Mouse (Mus musculus) embryonic facial prominence, embryonic 11.5 days (tissue): ENCODE results near the gene Bag3. TPM values are rescaled to one million over a fixed set of nuclear protein-coding genes. Genes with fewer than 3 reads are reported as not detected.

Source experiments
- ATAC-seq: fragments of 200-750 bp; cut with Nextera tagmentation; replicated peaks from 2 replicates; pipeline ENCODE4 v1.8.0; 2017; ENCODE audit warnings: low read depth; ENCODE audit not compliant: insufficient number of reproducible peaks, low FRiP score, low TSS enrichment
- DNase-seq: peaks from one replicate; pipeline ENCODE4 v3.0.0-alpha.2; 2015; ENCODE audit warnings: low spot score
- H3K27ac ChIP-seq: fragments of 300-500 bp; sonication (generic); replicated peaks from 2 replicates; pipeline ENCODE4 v1.5.1; 2014; ENCODE audit warnings: mild to moderate bottlenecking, low read depth, low read length, control low read depth
- H3K27me3 ChIP-seq: fragments of 300-500 bp; sonication (generic); 2 replicates; pipeline ENCODE4 v1.6.1; 2014; ENCODE audit warnings: mild to moderate bottlenecking, low read length, moderate library complexity, mixed read lengths; ENCODE audit not compliant: control insufficient read depth, insufficient read depth
- H3K36me3 ChIP-seq: fragments of 300-500 bp; sonication (generic); replicated peaks from 2 replicates; pipeline ENCODE4 v1.6.1; 2014; ENCODE audit warnings: low read depth, mild to moderate bottlenecking, low read length, moderate library complexity, mixed read lengths; ENCODE audit not compliant: control insufficient read depth, insufficient read depth
- H3K4me1 ChIP-seq: fragments of 300-500 bp; sonication (generic); 2 replicates; pipeline ENCODE4 v1.6.1; 2014; ENCODE audit warnings: low read length, mixed read lengths; ENCODE audit not compliant: control insufficient read depth, insufficient read depth
- H3K4me2 ChIP-seq: fragments of 300-500 bp; sonication (generic); 2 replicates; pipeline ENCODE4 v1.6.1; 2014; ENCODE audit warnings: low read depth, mild to moderate bottlenecking, control low read depth, low read length, moderate library complexity
- H3K4me3 ChIP-seq: fragments of 300-500 bp; sonication (generic); 2 replicates; pipeline ENCODE4 v1.5.1; 2014; ENCODE audit warnings: low read depth, low read length, control low read depth
- H3K9ac ChIP-seq: fragments of 300-500 bp; sonication (generic); replicated peaks from 2 replicates; pipeline ENCODE4 v1.6.1; 2014; ENCODE audit warnings: mild to moderate bottlenecking, control low read depth, low read length
- H3K9me3 ChIP-seq: fragments of 300-500 bp; sonication (generic); replicated peaks from 2 replicates; pipeline ENCODE4 v1.6.1; 2016; ENCODE audit warnings: mild to moderate bottlenecking, low read length, inconsistent platforms, mixed read lengths; ENCODE audit not compliant: control insufficient read depth
- WGBS: fragments of 180-500 bp; shearing (Covaris S2); extraction: QIAGEN DNeasy Blood & Tissue Kit; methylation state at CpG from one replicate; pipeline ENCODE4 v1.1.7; 2014; 5-methylcytosine and 5-hydroxymethylcytosine counted together
- polyA plus RNA-seq: library from polyadenylated mRNA; unstranded; fragments of >200 nt; fragmentation: Nextera tagmentation; extraction: Ambion mirVana; gene quantifications from 2 replicates; pipeline ENCODE4 v1.2.1, GENCODE M21; 2014

Bag3 gene
- polyA plus RNA-seq, 1 experiment from 2014 or later: 6.7 TPM

GRCm38 (mm10) chr7:128529574-128530051, 6.2 kb downstream of the Bag3 start:
- H3K4me3 ChIP-seq: no peak overlapping the region
- no peak overlapping the region for H3K9ac ChIP-seq
- peaks cover 6% of the 10 kb centered on the region for H3K4me1 ChIP-seq
- H3K27ac ChIP-seq: no peak overlapping the region
- no peaks in the 10 kb centered on the region for H3K9me3 ChIP-seq
- no peaks in the 10 kb centered on the region for H3K27me3 ChIP-seq
- ATAC-seq: no peak
- no peaks in the 10 kb centered on the region for H3K36me3 ChIP-seq
- peak; percentile 53 for DNase-seq
- no peak overlapping the region for H3K4me2 ChIP-seq
- WGBS: 49% methylated on average over 14 of the region's 14 CpGs

- Histone ChIP-seq H3K4me1 (peaks cover 6% of the 10 kb centered on the region), H3K36me3 (no peaks in the 10 kb centered on the region), H3K9ac (peak overlapping the region; percentile 30; the same call in 1 of the 2 replicates), H3K27ac (no peak overlapping the region), H3K4me3 (no peak overlapping the region), H3K4me2 (peak overlapping the region; percentile 2; the same call in 1 of the 2 replicates), H3K9me3 (no peaks in the 10 kb centered on the region), H3K27me3 (no peaks in the 10 kb centered on the region)
- ATAC-seq: 0 out of 2 replicates have a peak, but pooled peaks have one; percentile 53
- 9% methylated on average over 11 of the region's 11 CpGs for WGBS
- DNase-seq: peak; percentile 43
Measured at GRCm38 (mm10) chr7:128531031-128531430, 7.6 kb downstream of the Bag3 start.

GRCm38 (mm10) chr7:128531929-128532328, 8.5 kb downstream of the Bag3 start:
- Histone ChIP-seq H3K9ac (no peak overlapping the region), H3K4me3 (no peak overlapping the region), H3K27ac (no peak overlapping the region), H3K27me3 (no peaks in the 10 kb centered on the region), H3K4me1 (peaks cover 6% of the 10 kb centered on the region), H3K9me3 (no peaks in the 10 kb centered on the region), H3K4me2 (no peak overlapping the region), H3K36me3 (no peaks in the 10 kb centered on the region)
- DNase-seq (no peak), ATAC-seq (no peak)
- 71% methylated on average over 6 of the region's 6 CpGs for WGBS

GRCm38 (mm10) chr7:128532441-128533166, 9.2 kb downstream of the Bag3 start:
- Histone ChIP-seq H3K4me2 (no peak overlapping the region), H3K4me3 (no peak overlapping the region), H3K9ac (no peak overlapping the region), H3K36me3 (no peaks in the 10 kb centered on the region), H3K9me3 (no peaks in the 10 kb centered on the region), H3K27ac (no peak overlapping the region; the same call in 1 of the 2 replicates), H3K27me3 (no peaks in the 10 kb centered on the region), H3K4me1 (peaks cover 6% of the 10 kb centered on the region)
- WGBS: 74% methylated on average over 6 of the region's 6 CpGs
- ATAC-seq: no peak
- DNase-seq: no peak

GRCm38 (mm10) chr7:128534984-128535491, 11.6 kb downstream of the Bag3 start:
- H3K27ac ChIP-seq: no peak overlapping the region
- no peaks in the 10 kb centered on the region for H3K36me3 ChIP-seq
- no peak for ATAC-seq
- H3K9ac ChIP-seq: no peak overlapping the region
- no peak overlapping the region for H3K4me3 ChIP-seq
- H3K9me3 ChIP-seq: no peaks in the 10 kb centered on the region
- 70% methylated on average over 5 of the region's 5 CpGs for WGBS
- peaks cover 6% of the 10 kb centered on the region for H3K4me1 ChIP-seq
- H3K27me3 ChIP-seq: no peaks in the 10 kb centered on the region
- H3K4me2 ChIP-seq: no peak overlapping the region
- DNase-seq: peak; percentile 60

GRCm38 (mm10) chr7:128536074-128536473, 12.7 kb downstream of the Bag3 start:
- Histone ChIP-seq H3K27me3 (no peaks in the 10 kb centered on the region), H3K27ac (no peak overlapping the region), H3K9ac (no peak overlapping the region), H3K9me3 (no peaks in the 10 kb centered on the region), H3K4me1 (peaks cover 4% of the 10 kb centered on the region), H3K4me2 (no peak overlapping the region), H3K36me3 (no peaks in the 10 kb centered on the region), H3K4me3 (no peak overlapping the region)
- WGBS: 33% methylated on average over 3 of the region's 3 CpGs
- DNase-seq: no peak
- no peak for ATAC-seq

- 84% methylated on average over 4 of the region's 4 CpGs for WGBS
- no peaks in the 10 kb centered on the region for H3K27me3 ChIP-seq
- H3K36me3 ChIP-seq: no peaks in the 10 kb centered on the region
- H3K9ac ChIP-seq: no peak overlapping the region
- H3K4me3 ChIP-seq: no peak overlapping the region
- H3K27ac ChIP-seq: no peak overlapping the region
- H3K9me3 ChIP-seq: no peaks in the 10 kb centered on the region
- no peak overlapping the region for H3K4me2 ChIP-seq
- H3K4me1 ChIP-seq: no peaks in the 10 kb centered on the region; the same call in 1 of the 2 replicates
- no peak for DNase-seq
- no peak for ATAC-seq
Measured at GRCm38 (mm10) chr7:128537676-128538075, 14.3 kb downstream of the Bag3 start.

GRCm38 (mm10) chr7:128538196-128538595, 14.8 kb downstream of the Bag3 start:
- Histone ChIP-seq H3K9me3 (no peaks in the 10 kb centered on the region), H3K4me1 (no peaks in the 10 kb centered on the region; the same call in 1 of the 2 replicates), H3K4me2 (no peak overlapping the region), H3K9ac (no peak overlapping the region), H3K27ac (no peak overlapping the region), H3K36me3 (no peaks in the 10 kb centered on the region), H3K27me3 (no peaks in the 10 kb centered on the region), H3K4me3 (no peak overlapping the region)
- WGBS: 65% methylated on average over 4 of the region's 4 CpGs
- ATAC-seq: no peak
- DNase-seq: no peak
